Mouse (Mus musculus) kidney, embryonic 14.5 days (tissue): ENCODE results near the gene Gm21987. TPM values are rescaled to one million over a fixed set of nuclear protein-coding genes. Genes with fewer than 3 reads are reported as not detected.
A peak's percentile ranks its signal among the peaks of the same experiment; 100 is the strongest.
"Not testable (repeated sequence)": the region's sequence is repeated elsewhere in the genome, so short reads cannot be mapped to it uniquely, and the experiment has no call there.

Experiments
- ATAC-seq: fragments of 200-750 bp; cut with Nextera tagmentation; 2 replicates; pipeline ENCODE4 v1.8.0; 2017; ENCODE audit warnings: moderate number of reproducible peaks, mild to moderate bottlenecking, moderate TSS enrichment, moderate library complexity; ENCODE audit not compliant: low FRiP score, low TSS enrichment
- H3K27ac ChIP-seq: fragments of 300-500 bp; sonication (generic); 2 replicates; pipeline ENCODE4 v1.5.1; 2014; ENCODE audit warnings: low read depth, mild to moderate bottlenecking, low read length, moderate library complexity, mixed read lengths
- H3K27me3 ChIP-seq: fragments of 300-500 bp; sonication (generic); 2 replicates; pipeline ENCODE4 v1.6.1; 2014; ENCODE audit warnings: mild to moderate bottlenecking, low read length; ENCODE audit not compliant: control insufficient read depth, insufficient read depth
- H3K36me3 ChIP-seq: fragments of 300-500 bp; sonication (generic); 2 replicates; pipeline ENCODE4 v1.6.1; 2014; ENCODE audit warnings: low read length, mixed read lengths; ENCODE audit not compliant: control insufficient read depth, insufficient read depth
- H3K4me1 ChIP-seq: fragments of 300-500 bp; sonication (generic); 2 replicates; pipeline ENCODE4 v1.6.1; 2014; ENCODE audit warnings: low read length, mixed read lengths; ENCODE audit not compliant: control insufficient read depth, insufficient read depth
- H3K4me2 ChIP-seq: fragments of 300-500 bp; sonication (generic); replicated peaks from 2 replicates; pipeline ENCODE4 v1.6.1; 2014; ENCODE audit warnings: low read depth, mild to moderate bottlenecking, low read length
- H3K4me3 ChIP-seq: fragments of 300-500 bp; sonication (generic); 2 replicates; pipeline ENCODE4 v1.5.1; 2014; ENCODE audit warnings: mild to moderate bottlenecking, low read length
- H3K9ac ChIP-seq: fragments of 300-500 bp; sonication (generic); 2 replicates; pipeline ENCODE4 v1.6.1; 2014; ENCODE audit warnings: low read depth, mild to moderate bottlenecking, low read length, moderate library complexity
- H3K9me3 ChIP-seq: fragments of 300-500 bp; sonication (generic); 2 replicates; pipeline ENCODE4 v1.6.1; 2016; ENCODE audit warnings: low read length; ENCODE audit not compliant: control insufficient read depth
- WGBS: fragments of 180-500 bp; shearing (Covaris S2); extraction: QIAGEN DNeasy Blood & Tissue Kit; methylation state at CpG from one replicate; pipeline ENCODE4 v1.1.7; 2014; 5-methylcytosine and 5-hydroxymethylcytosine counted together
- polyA plus RNA-seq: library from polyadenylated mRNA; unstranded; fragments of >200 nt; fragmentation: Nextera tagmentation; extraction: Ambion mirVana; gene quantifications from 2 replicates; pipeline ENCODE4 v1.2.1, GENCODE M21; 2014

The Gm21987 gene
- polyA plus RNA-seq, 1 experiment from 2014 or later, result not detected

GRCm38 (mm10) chr16:38318492-38318891 lies 28.3 kb upstream of the Gm21987 start:
- Histone ChIP-seq H3K9me3 (0 out of 2 replicates have a peak, but pooled peaks cover 3% of the 10 kb centered on the region), H3K27me3 (no peaks in the 10 kb centered on the region), H3K4me3 (no peak overlapping the region), H3K4me1 (no peaks in the 10 kb centered on the region), H3K4me2 (no peak overlapping the region), H3K36me3 (no peaks in the 10 kb centered on the region), H3K9ac (no peak overlapping the region), H3K27ac (no peak overlapping the region)
- ATAC-seq, result no peak
- 74% methylated on average over 9 of the region's 9 CpGs for WGBS

- Histone ChIP-seq H3K9ac (no peak overlapping the region), H3K27ac (no peak overlapping the region), H3K4me3 (no peak overlapping the region), H3K9me3 (0 out of 2 replicates have a peak, but pooled peaks cover 3% of the 10 kb centered on the region), H3K4me1 (no peaks in the 10 kb centered on the region), H3K36me3 (no peaks in the 10 kb centered on the region), H3K27me3 (no peaks in the 10 kb centered on the region), H3K4me2 (no peak overlapping the region)
- ATAC-seq, result no peak
- WGBS, result 92% methylated on average over 4 of the region's 4 CpGs
Measured at GRCm38 (mm10) chr16:38319087-38319486, 27.8 kb upstream of the Gm21987 start.

GRCm38 (mm10) chr16:38321452-38321935 lies 25.3 kb upstream of the Gm21987 start:
- ATAC-seq, result 0 out of 2 replicates have a peak, but pooled peaks have one; percentile 49
- WGBS, result 38% methylated on average over 17 of the region's 17 CpGs
- H3K4me1 ChIP-seq, result no peaks in the 10 kb centered on the region

GRCm38 (mm10) chr16:38324311-38324710 lies 22.5 kb upstream of the Gm21987 start:
- Histone ChIP-seq H3K27ac (no peak overlapping the region), H3K4me2 (no peak overlapping the region), H3K27me3 (no peaks in the 10 kb centered on the region), H3K4me3 (no peak overlapping the region), H3K9ac (no peak overlapping the region), H3K36me3 (no peaks in the 10 kb centered on the region), H3K4me1 (no peaks in the 10 kb centered on the region), H3K9me3 (peaks cover 1% of the 10 kb centered on the region; the same call in 1 of the 2 replicates)
- no peak for ATAC-seq
- 91% methylated on average over 15 of the region's 15 CpGs for WGBS

More at GRCm38 (mm10) chr16:38321452-38321935, 25.3 kb upstream of the Gm21987 start:
- H3K36me3 ChIP-seq, result no peaks in the 10 kb centered on the region
- H3K4me2 ChIP-seq, result 0 out of 2 replicates have a peak overlapping the region, but pooled peaks have one; percentile 1
- H3K27ac ChIP-seq, result no peak overlapping the region
- H3K4me3 ChIP-seq, result no peak overlapping the region
- H3K9ac ChIP-seq, result no peak overlapping the region
- H3K27me3 ChIP-seq, result no peaks in the 10 kb centered on the region
- no peaks in the 10 kb centered on the region for H3K9me3 ChIP-seq

- 89% methylated on average over 11 of the region's 11 CpGs for WGBS
- Histone ChIP-seq H3K36me3 (no peaks in the 10 kb centered on the region), H3K27ac (no peak overlapping the region), H3K4me3 (no peak overlapping the region), H3K4me1 (no peaks in the 10 kb centered on the region), H3K9me3 (peaks cover 3% of the 10 kb centered on the region; the same call in 1 of the 2 replicates), H3K27me3 (no peaks in the 10 kb centered on the region), H3K9ac (no peak overlapping the region), H3K4me2 (no peak overlapping the region)
- no peak for ATAC-seq
Measured at GRCm38 (mm10) chr16:38326778-38327397, 20.0 kb upstream of the Gm21987 start.

GRCm38 (mm10) chr16:38329340-38329739 lies 17.5 kb upstream of the Gm21987 start:
- Histone ChIP-seq H3K4me3 (no peak overlapping the region), H3K9ac (no peak overlapping the region), H3K27ac (no peak overlapping the region), H3K9me3 (peaks cover 3% of the 10 kb centered on the region; the same call in 1 of the 2 replicates), H3K36me3 (no peaks in the 10 kb centered on the region), H3K4me2 (no peak overlapping the region), H3K27me3 (no peaks in the 10 kb centered on the region), H3K4me1 (no peaks in the 10 kb centered on the region)
- WGBS, result 88% methylated on average over 3 of the region's 3 CpGs
- no peak for ATAC-seq

- no peaks in the 10 kb centered on the region for H3K27me3 ChIP-seq
- no peaks in the 10 kb centered on the region for H3K4me1 ChIP-seq
- no peak overlapping the region for H3K27ac ChIP-seq
- H3K4me2 ChIP-seq, result no peak overlapping the region
- H3K36me3 ChIP-seq, result no peaks in the 10 kb centered on the region
- H3K9me3 ChIP-seq, result peaks cover under 1% of the 10 kb centered on the region; the same call in 1 of the 2 replicates
- no peak overlapping the region for H3K9ac ChIP-seq
- ATAC-seq, result no peak
- 20% methylated on average over 6 of the region's 6 CpGs for WGBS
- no peak overlapping the region for H3K4me3 ChIP-seq
Measured at GRCm38 (mm10) chr16:38334431-38334830, 12.4 kb upstream of the Gm21987 start.

GRCm38 (mm10) chr16:38338077-38338476 lies 8.8 kb upstream of the Gm21987 start:
- not testable (repeated sequence) for H3K4me1 ChIP-seq, H3K4me2 ChIP-seq, ATAC-seq, H3K4me3 ChIP-seq, H3K9ac ChIP-seq, H3K36me3 ChIP-seq, H3K27ac ChIP-seq, H3K27me3 ChIP-seq, H3K9me3 ChIP-seq
- 97% methylated on average over 4 of the region's 4 CpGs for WGBS
